Mouse (Mus musculus) embryonic facial prominence, embryonic 11.5 days (tissue): ENCODE measurements around the gene Mcmbp. TPM values are rescaled to one million over a fixed set of nuclear protein-coding genes. Genes with fewer than 3 reads are reported as not detected.
"Not testable (repeated sequence)": the region's sequence is repeated elsewhere in the genome, so short reads cannot be mapped to it uniquely, and the experiment has no call there.

Experiments used
- ATAC-seq: fragments of 200-750 bp; cut with Nextera tagmentation; replicated peaks from 2 replicates; pipeline ENCODE4 v1.8.0; 2017; ENCODE audit warnings: low read depth; ENCODE audit not compliant: insufficient number of reproducible peaks, low FRiP score, low TSS enrichment
- DNase-seq: peaks from one replicate; pipeline ENCODE4 v3.0.0-alpha.2; 2015; ENCODE audit warnings: low spot score
- H3K27ac ChIP-seq: fragments of 300-500 bp; sonication (generic); replicated peaks from 2 replicates; pipeline ENCODE4 v1.5.1; 2014; ENCODE audit warnings: mild to moderate bottlenecking, low read depth, low read length, control low read depth
- H3K27me3 ChIP-seq: fragments of 300-500 bp; sonication (generic); 2 replicates; pipeline ENCODE4 v1.6.1; 2014; ENCODE audit warnings: mild to moderate bottlenecking, low read length, moderate library complexity, mixed read lengths; ENCODE audit not compliant: control insufficient read depth, insufficient read depth
- H3K36me3 ChIP-seq: fragments of 300-500 bp; sonication (generic); replicated peaks from 2 replicates; pipeline ENCODE4 v1.6.1; 2014; ENCODE audit warnings: low read depth, mild to moderate bottlenecking, low read length, moderate library complexity, mixed read lengths; ENCODE audit not compliant: control insufficient read depth, insufficient read depth
- H3K4me1 ChIP-seq: fragments of 300-500 bp; sonication (generic); 2 replicates; pipeline ENCODE4 v1.6.1; 2014; ENCODE audit warnings: low read length, mixed read lengths; ENCODE audit not compliant: control insufficient read depth, insufficient read depth
- H3K4me2 ChIP-seq: fragments of 300-500 bp; sonication (generic); 2 replicates; pipeline ENCODE4 v1.6.1; 2014; ENCODE audit warnings: low read depth, mild to moderate bottlenecking, control low read depth, low read length, moderate library complexity
- H3K4me3 ChIP-seq: fragments of 300-500 bp; sonication (generic); 2 replicates; pipeline ENCODE4 v1.5.1; 2014; ENCODE audit warnings: low read depth, low read length, control low read depth
- H3K9ac ChIP-seq: fragments of 300-500 bp; sonication (generic); replicated peaks from 2 replicates; pipeline ENCODE4 v1.6.1; 2014; ENCODE audit warnings: mild to moderate bottlenecking, control low read depth, low read length
- H3K9me3 ChIP-seq: fragments of 300-500 bp; sonication (generic); replicated peaks from 2 replicates; pipeline ENCODE4 v1.6.1; 2016; ENCODE audit warnings: mild to moderate bottlenecking, low read length, inconsistent platforms, mixed read lengths; ENCODE audit not compliant: control insufficient read depth
- WGBS: fragments of 180-500 bp; shearing (Covaris S2); extraction: QIAGEN DNeasy Blood & Tissue Kit; methylation state at CpG from one replicate; pipeline ENCODE4 v1.1.7; 2014; 5-methylcytosine and 5-hydroxymethylcytosine counted together
- polyA plus RNA-seq: library from polyadenylated mRNA; unstranded; fragments of >200 nt; fragmentation: Nextera tagmentation; extraction: Ambion mirVana; gene quantifications from 2 replicates; pipeline ENCODE4 v1.2.1, GENCODE M21; 2014

Gene Mcmbp
- polyA plus RNA-seq, 1 experiment from 2014 or later: 85.3 TPM

DNA sequence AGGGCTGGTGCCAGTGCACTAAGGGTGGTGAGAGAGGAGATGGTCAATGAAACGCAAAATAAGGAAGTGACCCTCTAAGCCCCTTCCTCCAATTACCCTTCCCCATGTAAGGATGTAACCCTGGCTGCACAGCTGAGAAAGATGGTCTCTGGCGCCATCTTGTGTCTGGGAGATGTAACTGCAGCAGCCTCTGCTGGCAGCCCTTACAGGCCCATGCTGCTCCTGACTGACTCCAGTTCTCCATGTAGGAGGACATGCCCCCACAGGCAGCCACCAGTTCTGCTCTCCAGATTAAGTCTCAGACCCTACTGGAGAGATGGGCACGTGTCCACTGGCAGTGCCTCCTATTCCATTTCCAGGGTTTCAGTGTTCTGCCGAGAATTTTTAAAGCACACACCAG lies 34.6 kb downstream of the Mcmbp start:
- WGBS: 19% methylated on average over 4 of the region's 4 CpGs

DNA sequence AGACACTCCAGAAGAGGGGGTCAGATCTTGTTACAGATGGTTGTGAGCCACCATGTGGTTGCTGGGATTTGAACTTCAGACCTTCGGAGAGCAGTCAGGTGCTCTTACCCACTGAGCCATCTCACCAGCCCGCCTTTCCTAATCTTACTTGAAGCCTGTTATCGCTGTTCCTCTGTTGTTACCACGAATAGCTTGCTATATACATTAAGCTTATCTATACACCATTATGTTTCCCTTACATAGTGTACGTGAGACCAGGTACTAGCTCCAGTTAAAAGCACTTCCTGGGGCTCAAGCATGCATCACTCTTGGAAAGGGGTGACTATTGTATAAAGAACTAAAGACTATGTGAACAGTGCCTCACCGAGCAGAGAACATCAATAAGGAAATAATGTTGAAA lies 40.3 kb downstream of the Mcmbp start:
- H3K36me3 ChIP-seq: peaks cover 16% of the 10 kb centered on the region
- 93% methylated on average over 6 of the region's 6 CpGs for WGBS
- H3K4me3 ChIP-seq, H3K27me3 ChIP-seq, DNase-seq, H3K4me1 ChIP-seq, ATAC-seq, H3K4me2 ChIP-seq, H3K9me3 ChIP-seq, H3K9ac ChIP-seq, H3K27ac ChIP-seq: not testable (repeated sequence)

More for the DNA sequence above, 34.6 kb downstream of the Mcmbp start:
- no peak overlapping the region for H3K4me2 ChIP-seq
- ATAC-seq (peak; percentile 78), DNase-seq (peak; percentile 80)
- H3K27me3 ChIP-seq: no peaks in the 10 kb centered on the region
- H3K9ac ChIP-seq: no peak overlapping the region
- peaks cover 18% of the 10 kb centered on the region for H3K36me3 ChIP-seq
- no peaks in the 10 kb centered on the region for H3K9me3 ChIP-seq
- no peaks in the 10 kb centered on the region for H3K4me1 ChIP-seq
- no peak overlapping the region for H3K27ac ChIP-seq
- H3K4me3 ChIP-seq: no peak overlapping the region

DNA sequence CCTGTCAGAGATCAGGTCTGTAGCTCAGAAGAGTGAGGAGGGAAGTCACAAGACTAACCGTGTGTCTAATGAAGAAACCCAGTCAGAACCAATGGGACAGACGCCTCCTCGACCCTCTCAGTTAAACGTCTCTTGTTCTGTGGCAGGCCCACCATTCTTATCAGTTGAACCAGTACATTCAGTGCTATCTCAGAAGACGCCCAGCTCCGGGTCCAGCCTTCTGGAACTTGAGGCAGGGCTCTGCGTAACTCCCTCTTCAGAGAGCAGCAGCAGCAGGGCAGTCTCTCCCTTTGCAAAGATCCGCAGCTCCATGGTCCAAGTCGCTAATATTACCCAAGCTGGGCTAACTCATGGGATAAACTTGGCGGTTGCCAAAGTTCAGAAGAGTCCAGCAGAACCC lies 45.4 kb downstream of the Mcmbp start:
- no peak overlapping the region for H3K9ac ChIP-seq
- H3K4me3 ChIP-seq: no peak overlapping the region
- no peaks in the 10 kb centered on the region for H3K9me3 ChIP-seq
- 88% methylated on average over 10 of the region's 10 CpGs for WGBS
- no peaks in the 10 kb centered on the region for H3K4me1 ChIP-seq
- ATAC-seq: no peak
- no peak for DNase-seq
- H3K4me2 ChIP-seq: no peak overlapping the region
- H3K27me3 ChIP-seq: no peaks in the 10 kb centered on the region
- peaks cover 7% of the 10 kb centered on the region; the same call in 1 of the 2 replicates for H3K36me3 ChIP-seq
- no peak overlapping the region for H3K27ac ChIP-seq

DNA sequence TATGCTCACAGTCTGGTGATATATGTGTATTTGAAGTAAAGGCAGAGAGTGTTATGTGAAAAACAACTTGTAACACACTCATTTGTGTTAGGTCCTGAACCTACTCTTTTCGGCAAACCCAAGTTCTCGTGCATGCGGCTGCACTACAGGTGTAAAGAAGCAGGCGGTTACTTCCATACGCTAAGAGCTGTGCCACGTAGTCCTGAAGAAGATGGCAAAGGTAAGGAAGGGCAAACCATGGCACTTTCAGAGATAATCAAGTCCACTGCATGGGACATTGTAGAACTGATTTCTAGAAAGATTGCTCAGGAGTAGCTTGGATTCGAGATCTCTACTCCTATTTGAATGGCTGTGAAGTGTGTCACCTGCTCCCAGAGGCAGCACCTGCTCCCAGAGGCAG lies 48.1 kb downstream of the Mcmbp start:
- no peak overlapping the region for H3K27ac ChIP-seq
- DNase-seq (no peak), ATAC-seq (no peak)
- peaks cover 4% of the 10 kb centered on the region; the same call in 1 of the 2 replicates for H3K36me3 ChIP-seq
- no peak overlapping the region for H3K4me3 ChIP-seq
- H3K4me2 ChIP-seq: no peak overlapping the region
- H3K9ac ChIP-seq: no peak overlapping the region
- peaks cover 4% of the 10 kb centered on the region for H3K9me3 ChIP-seq
- 91% methylated on average over 7 of the region's 7 CpGs for WGBS
- H3K27me3 ChIP-seq: no peaks in the 10 kb centered on the region
- H3K4me1 ChIP-seq: no peaks in the 10 kb centered on the region

DNA sequence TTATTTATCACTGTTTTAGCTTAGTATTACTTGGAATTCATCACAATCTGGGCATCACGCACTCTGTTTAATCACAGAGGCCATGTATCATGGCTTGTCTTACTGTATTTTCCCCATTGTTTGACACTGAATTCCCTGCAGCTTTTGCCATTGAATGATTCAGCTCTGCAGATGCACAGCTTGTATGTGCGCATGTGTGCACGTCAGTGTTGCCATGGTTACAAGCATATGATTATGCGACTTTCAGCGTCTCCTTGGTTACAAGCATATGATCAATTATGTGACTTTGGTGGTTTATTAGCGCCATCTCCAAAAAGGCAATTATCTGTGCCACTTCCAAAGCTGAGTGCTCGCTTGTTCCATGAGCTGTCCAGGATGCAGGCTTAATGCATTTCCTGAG lies 49.5 kb downstream of the Mcmbp start:
- no peak for ATAC-seq
- Histone ChIP-seq H3K4me1 (no peaks in the 10 kb centered on the region), H3K36me3 (peaks cover 4% of the 10 kb centered on the region; the same call in 1 of the 2 replicates), H3K4me3 (no peak overlapping the region), H3K4me2 (no peak overlapping the region), H3K27me3 (no peaks in the 10 kb centered on the region), H3K9ac (no peak overlapping the region), H3K27ac (no peak overlapping the region), H3K9me3 (peaks cover 4% of the 10 kb centered on the region)
- DNase-seq: peak; percentile 12
- WGBS: 85% methylated on average over 7 of the region's 7 CpGs

DNA sequence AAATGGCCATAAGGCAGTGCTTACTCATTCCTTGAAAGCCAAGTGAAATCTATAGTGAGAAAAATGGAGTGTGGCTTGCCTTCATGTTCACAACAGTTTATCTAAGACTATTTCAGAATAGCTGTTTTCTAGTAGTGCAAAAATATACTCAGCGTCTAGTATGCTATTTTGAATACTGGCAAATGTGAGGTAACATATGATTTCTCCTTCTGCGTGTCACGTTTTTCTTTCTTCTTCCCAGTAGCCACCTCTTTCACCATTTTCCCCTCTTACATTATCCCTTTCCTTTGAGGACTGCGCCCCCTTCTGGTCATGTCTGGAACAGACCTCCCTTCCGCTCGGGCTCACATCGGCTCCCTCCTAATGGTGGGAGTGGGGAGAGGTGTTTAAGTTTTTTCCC lies 50.2 kb downstream of the Mcmbp start:
- peak; percentile 87 for DNase-seq
- Histone ChIP-seq H3K4me2 (no peak overlapping the region), H3K4me1 (no peaks in the 10 kb centered on the region), H3K9ac (no peak overlapping the region), H3K27ac (no peak overlapping the region), H3K4me3 (no peak overlapping the region), H3K36me3 (peaks cover 7% of the 10 kb centered on the region; the same call in 1 of the 2 replicates), H3K27me3 (no peaks in the 10 kb centered on the region), H3K9me3 (peaks cover 4% of the 10 kb centered on the region)
- ATAC-seq: no peak
- 15% methylated on average over 7 of the region's 7 CpGs for WGBS

DNA sequence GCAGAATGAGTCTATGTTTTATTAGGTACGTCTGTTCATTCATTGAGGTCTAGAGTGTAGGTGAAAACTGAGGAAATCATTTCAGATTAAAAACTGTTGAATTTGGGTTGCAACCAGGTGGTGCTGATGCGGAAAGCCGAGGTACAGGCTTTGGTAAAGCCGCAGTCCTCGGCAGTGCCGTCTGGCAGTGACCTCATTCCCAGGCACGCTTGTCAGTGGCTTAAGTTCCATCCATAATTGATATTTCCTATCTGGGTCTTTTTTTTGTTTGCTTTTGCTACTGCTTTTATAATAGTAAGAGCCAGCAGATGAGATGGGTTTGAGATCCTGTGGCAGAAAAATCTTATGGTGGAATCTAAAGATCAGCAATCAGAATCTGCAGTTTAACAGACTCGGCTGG lies 50.9 kb downstream of the Mcmbp start:
- Histone ChIP-seq H3K9me3 (peaks cover 4% of the 10 kb centered on the region), H3K27me3 (no peaks in the 10 kb centered on the region), H3K36me3 (peaks cover 7% of the 10 kb centered on the region; the same call in 1 of the 2 replicates), H3K9ac (no peak overlapping the region), H3K27ac (no peak overlapping the region), H3K4me2 (no peak overlapping the region), H3K4me1 (no peaks in the 10 kb centered on the region), H3K4me3 (no peak overlapping the region)
- WGBS: 77% methylated on average over 8 of the region's 8 CpGs
- ATAC-seq (no peak), DNase-seq (no peak)

DNA sequence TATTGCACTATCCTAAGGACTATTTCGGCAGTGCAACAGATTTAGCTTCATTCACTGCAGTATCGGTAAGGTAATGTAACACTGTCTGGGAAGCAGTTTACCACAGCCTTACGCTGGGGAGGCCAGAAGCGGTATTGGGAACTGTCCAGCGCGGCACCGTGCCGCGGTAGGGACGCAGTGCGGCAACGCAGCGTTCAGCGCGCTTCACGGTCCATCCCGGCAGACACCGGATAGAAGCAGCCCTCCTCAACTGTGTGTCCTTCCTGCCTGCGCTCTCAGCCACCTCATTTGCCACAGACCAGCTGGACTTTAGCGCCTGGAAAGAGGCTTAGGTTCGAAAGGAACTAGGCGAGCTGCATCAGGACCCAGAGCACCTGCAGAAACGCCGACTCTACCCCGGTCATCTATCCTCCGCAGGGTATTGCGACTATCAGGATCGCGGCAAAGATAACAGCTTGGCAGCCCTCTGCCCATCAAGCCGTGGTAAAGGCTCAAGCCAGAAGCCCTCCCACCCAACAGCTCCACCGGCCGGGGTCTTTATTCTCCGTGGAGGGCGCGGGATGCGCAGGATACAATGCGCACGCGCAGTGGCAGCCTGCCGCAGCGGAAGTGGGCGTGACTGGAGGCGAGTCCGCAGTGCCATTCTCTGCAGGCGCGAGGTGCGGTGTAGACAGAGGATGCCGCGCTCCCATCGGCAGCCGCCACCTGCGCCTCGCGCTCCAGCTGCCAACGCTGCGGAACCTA lies 52.3 kb downstream of the Mcmbp start:
- Histone ChIP-seq H3K27ac (no peak overlapping the region), H3K9me3 (peaks cover 4% of the 10 kb centered on the region), H3K27me3 (no peaks in the 10 kb centered on the region), H3K9ac (peak overlapping the region; percentile 28; the same call in 1 of the 2 replicates), H3K36me3 (peaks cover 7% of the 10 kb centered on the region; the same call in 1 of the 2 replicates), H3K4me2 (peak overlapping the region; percentile 47), H3K4me1 (no peaks in the 10 kb centered on the region), H3K4me3 (peak overlapping the region; percentile 32)
- ATAC-seq (peak; percentile 80), DNase-seq (peak; percentile 80)
- 46% methylated on average over 56 of the region's 56 CpGs for WGBS
